ENCODE assay signal across 14 mouse cellular contexts in genomic region chr15:85970441-85970840, GRCm38 (mm10).
DNase-seq lines count a peak whose midpoint lies in the region; ATAC-seq and TF ChIP-seq lines count a peak whose summit lies in the region.
"Had no signal": no experiment of that assay in that cellular context is flagged by ENCODE, and none has a peak within 500 bp of the region (broad histone marks: within the 10 kb centered on the region; RNA-seq: fewer than 3 reads in every experiment).

No protein-coding gene starts in this region.

- H3K27me3 ChIP-seq in heart, embryonic 16.5 days (ENCODE audit: control insufficient read depth, insufficient read depth, low read length), result no peaks in the 10 kb centered on the region
- no peaks in the 10 kb centered on the region for H3K27me3 ChIP-seq in heart, embryonic 11.5 days (ENCODE audit: control insufficient read depth, insufficient read depth, low read length)
- no peaks in the 10 kb centered on the region for H3K27me3 ChIP-seq in lung, postnatal 0 days (replicated peaks; ENCODE audit: insufficient read depth, low read length)
- H3K27me3 ChIP-seq: hindbrain, embryonic 15.5 days; Patski had no signal

- 0 out of 2 replicates have a peak, but pooled peaks have one; percentile 12 for ATAC-seq in heart, embryonic 16.5 days (replicated peaks; ENCODE audit: extremely low read depth, insufficient read depth, low FRiP score)
- ATAC-seq in heart, embryonic 11.5 days (replicated peaks; ENCODE audit: insufficient number of reproducible peaks, low FRiP score, low TSS enrichment), result no peak
- ATAC-seq in lung, postnatal 0 days, result no peak
- peak; percentile 72 for ATAC-seq in common myeloid progenitor, adult 5-6 weeks (replicated peaks; ENCODE audit: low read depth, poor library complexity, severe bottlenecking)
- peak; percentile 68 for ATAC-seq in megakaryocyte-erythroid progenitor cell, adult 5-6 weeks (replicated peaks; ENCODE audit: low FRiP score, low TSS enrichment, poor library complexity, severe bottlenecking)
- ATAC-seq: Patski had no signal

- no peak overlapping the region for H3K9ac ChIP-seq in heart, embryonic 16.5 days (ENCODE audit: low read length)
- H3K9ac ChIP-seq in heart, embryonic 11.5 days (ENCODE audit: low read depth, low read length), result no peak overlapping the region
- no peak overlapping the region for H3K9ac ChIP-seq in lung, postnatal 0 days (replicated peaks; ENCODE audit: low read depth)
- H3K9ac ChIP-seq: hindbrain, embryonic 15.5 days had no signal

- peaks cover 29% of the 10 kb centered on the region for H3K4me1 ChIP-seq in heart, embryonic 16.5 days (ENCODE audit: control insufficient read depth, insufficient read depth, low read length)
- H3K4me1 ChIP-seq in heart, embryonic 11.5 days (ENCODE audit: control insufficient read depth, insufficient read depth, low read length), result peaks cover 21% of the 10 kb centered on the region
- peaks cover 3% of the 10 kb centered on the region for H3K4me1 ChIP-seq in lung, postnatal 0 days (ENCODE audit: insufficient read depth, low read depth, low read length)

- WGBS in heart, embryonic 16.5 days, result 42% methylated on average over 8 of the region's 8 CpGs
- WGBS in heart, embryonic 11.5 days (ENCODE audit: insufficient replicate concordance), result 55% methylated on average over 8 of the region's 8 CpGs
- WGBS in lung, postnatal 0 days, result 26% methylated on average over 8 of the region's 8 CpGs

- peak; percentile 59 for DNase-seq in lung, postnatal 0 days (ENCODE audit: low spot score)
- no peak for DNase-seq in lung, postnatal 10 days
- no peak for DNase-seq in cerebellum, postnatal 10 days
- DNase-seq in spleen, postnatal 36 days (ENCODE audit: low spot score in 2 of 2), result no peak
- DNase-seq: cerebellum, adult 8-10 months; kidney, postnatal 4 days; right cerebral cortex, adult 18-20 months; thymus, postnatal 4 days had no signal

- no peaks in the 10 kb centered on the region for H3K9me3 ChIP-seq in heart, embryonic 16.5 days (replicated peaks; ENCODE audit: control insufficient read depth, low read length)
- H3K9me3 ChIP-seq in heart, embryonic 11.5 days (replicated peaks; ENCODE audit: control insufficient read depth, low read length), result no peaks in the 10 kb centered on the region
- no peaks in the 10 kb centered on the region for H3K9me3 ChIP-seq in lung, postnatal 0 days (ENCODE audit: low read length)
- H3K9me3 ChIP-seq: hindbrain, embryonic 15.5 days had no signal

- no peak overlapping the region for H3K4me3 ChIP-seq in heart, embryonic 16.5 days (ENCODE audit: low read length)
- H3K4me3 ChIP-seq in heart, embryonic 11.5 days (ENCODE audit: low read depth, low read length), result no peak overlapping the region
- H3K4me3 ChIP-seq in lung, postnatal 0 days (ENCODE audit: low read depth, low read length), result no peak overlapping the region
- H3K4me3 ChIP-seq: hindbrain, embryonic 15.5 days had no signal

- TF ChIP-seq CTCF in lung, postnatal 0 days (IDR thresholded peaks at IDR 0.05), result no peak

- no peaks in the 10 kb centered on the region for H3K36me3 ChIP-seq in heart, embryonic 16.5 days (ENCODE audit: control insufficient read depth, insufficient read depth)
- H3K36me3 ChIP-seq in heart, embryonic 11.5 days (ENCODE audit: control insufficient read depth, insufficient read depth, low read length), result no peaks in the 10 kb centered on the region
- H3K36me3 ChIP-seq in lung, postnatal 0 days (ENCODE audit: insufficient read depth, low read length), result no peaks in the 10 kb centered on the region
- H3K36me3 ChIP-seq: hindbrain, embryonic 15.5 days had no signal

- H3K4me2 ChIP-seq in heart, embryonic 16.5 days (ENCODE audit: low read depth, low read length), result no peak overlapping the region
- H3K4me2 ChIP-seq in heart, embryonic 11.5 days, result no peak overlapping the region
- H3K4me2 ChIP-seq in lung, postnatal 0 days (replicated peaks; ENCODE audit: low read depth, low read length), result peak overlapping the region; percentile 8; the same call in 1 of the 2 replicates
- H3K4me2 ChIP-seq: hindbrain, embryonic 15.5 days had no signal

- peak overlapping the region; percentile 94 for H3K27ac ChIP-seq in heart, embryonic 16.5 days (ENCODE audit: low read length)
- H3K27ac ChIP-seq in heart, embryonic 11.5 days (ENCODE audit: low read depth, low read length), result no peak overlapping the region
- peak overlapping the region; percentile 48; the same call in 1 of the 2 replicates for H3K27ac ChIP-seq in lung, postnatal 0 days (ENCODE audit: low read length)
- H3K27ac ChIP-seq: hindbrain, embryonic 15.5 days had no signal

- TF ChIP-seq EP300 in lung, postnatal 0 days (IDR thresholded peaks at IDR 0.05), result no peak

Comparison
In these comparisons a context has a peak if more than half of its experiments do, and no peak if none do; other contexts are left out.
1. ATAC-seq: peak in heart, embryonic 16.5 days (single experiment), common myeloid progenitor, adult 5-6 weeks (single experiment) and megakaryocyte-erythroid progenitor cell, adult 5-6 weeks (single experiment); none in heart, embryonic 11.5 days (single experiment) and lung, postnatal 0 days (single experiment).